Mouse (Mus musculus) myocyte (in vitro differentiated cells): ENCODE measurements at regions not wholly inside any gene's neighbourhood (a gene's known extent, or its start where the extent isn't known, plus 50 kb on each side); places are given as distances from the start of the nearest gene placed in this dataset.

Experiments
- H3K27me3 ChIP-seq: one replicate; pipeline ENCODE4 v1.6.1; 2011; ENCODE audit not compliant: control insufficient read depth, insufficient read depth, insufficient read length
- H3K36me3 ChIP-seq: one replicate; pipeline ENCODE4 v1.6.1; 2011; ENCODE audit not compliant: control insufficient read depth, insufficient read depth
- H3K4me2 ChIP-seq: one replicate; pipeline ENCODE4 v1.6.1; 2011; ENCODE audit warnings: low read depth, control low read depth
- H3K4me3 ChIP-seq: one replicate; pipeline ENCODE4 v1.5.1; 2011; ENCODE audit warnings: mild to moderate bottlenecking, control low read depth, moderate library complexity
- H3K79me2 ChIP-seq: one replicate; pipeline ENCODE4 v1.6.1; 2011; ENCODE audit not compliant: control insufficient read depth, insufficient read depth
- H3ac ChIP-seq: one replicate; pipeline ENCODE4 v1.6.1; 2011; ENCODE audit not compliant: control insufficient read depth, insufficient read length
- CEBPB ChIP-seq: IDR thresholded peaks from 2 replicates; pipeline ENCODE4 v1.6.1; 2011; ENCODE audit warnings: mild to moderate bottlenecking, moderate library complexity; ENCODE audit not compliant: poor library complexity, insufficient read depth, severe bottlenecking
- E2F4 ChIP-seq: IDR thresholded peaks from one replicate; pipeline ENCODE4 v1.6.1; 2011; ENCODE audit warnings: mild to moderate bottlenecking, control low read depth, moderate library complexity; ENCODE audit not compliant: insufficient read depth
- MAX ChIP-seq: IDR thresholded peaks from one replicate; pipeline ENCODE4 v1.6.1; 2011; ENCODE audit warnings: low read depth, mild to moderate bottlenecking, control low read depth
- MYOD1 ChIP-seq, 3 experiments: IDR thresholded peaks; one replicate each; pipeline ENCODE4 v1.6.1; 2011; ENCODE audit warnings: control low read depth in 2 of 3, low read depth in 2 of 3, mild to moderate bottlenecking in 2 of 3, moderate library complexity in 1 of 3; ENCODE audit not compliant: insufficient read length in 2 of 3, control insufficient read depth in 1 of 3
- MYOG ChIP-seq, 3 experiments: IDR thresholded peaks; one replicate each; pipeline ENCODE4 v1.6.1; 2011; ENCODE audit warnings: control low read depth in 2 of 3, low read depth in 2 of 3, mild to moderate bottlenecking in 2 of 3; ENCODE audit not compliant: insufficient read length in 2 of 3, control insufficient read depth in 1 of 3, insufficient read depth in 1 of 3
- POLR2A ChIP-seq: IDR thresholded peaks from one replicate; pipeline ENCODE4 v1.6.1; 2011; ENCODE audit warnings: low read depth, mild to moderate bottlenecking, control low read depth, moderate library complexity; ENCODE audit not compliant: insufficient read length
- POLR2AphosphoS2 ChIP-seq: IDR thresholded peaks from one replicate; pipeline ENCODE4 v1.6.1; 2011; ENCODE audit warnings: low read depth, control low read depth; ENCODE audit not compliant: insufficient read length
- REST ChIP-seq: IDR thresholded peaks from one replicate; pipeline ENCODE4 v1.6.1; 2011; ENCODE audit warnings: mild to moderate bottlenecking, control low read depth, moderate library complexity; ENCODE audit not compliant: insufficient read depth, insufficient read length
- SRF ChIP-seq: IDR thresholded peaks from one replicate; pipeline ENCODE4 v1.6.1; 2011; ENCODE audit warnings: low read depth; ENCODE audit not compliant: control insufficient read depth, insufficient read length
- TCF12 ChIP-seq: IDR thresholded peaks from one replicate; pipeline ENCODE4 v1.6.1; 2011; ENCODE audit warnings: mild to moderate bottlenecking, control low read depth; ENCODE audit not compliant: poor library complexity, insufficient read depth, severe bottlenecking
- TCF3 ChIP-seq: IDR thresholded peaks from one replicate; pipeline ENCODE4 v1.6.1; 2011; ENCODE audit warnings: low read depth, control low read depth; ENCODE audit not compliant: insufficient read length
- USF1 ChIP-seq: IDR thresholded peaks from one replicate; pipeline ENCODE4 v1.6.1; 2011; ENCODE audit warnings: low read depth, mild to moderate bottlenecking, control low read depth, moderate library complexity

GRCm38 (mm10) chr4:33640576-33641255 lies 283.7 kb upstream of the Cnr1 start:
- H3K36me3 ChIP-seq, result no peaks in the 10 kb centered on the region

GRCm38 (mm10) chr4:33641883-33642282 lies 282.5 kb upstream of the Cnr1 start:
- Histone ChIP-seq H3K79me2 (no peaks in the 10 kb centered on the region), H3K4me3 (no peak overlapping the region), H3K4me2 (no peak overlapping the region), H3K36me3 (no peaks in the 10 kb centered on the region), H3ac (no peak overlapping the region), H3K27me3 (no peaks in the 10 kb centered on the region)
- TF ChIP-seq SRF (no peak), MAX (no peak), TCF3 (no peak)

More at GRCm38 (mm10) chr4:33640576-33641255, 283.7 kb upstream of the Cnr1 start:
- Histone ChIP-seq H3K79me2 (no peaks in the 10 kb centered on the region), H3K4me2 (no peak overlapping the region), H3ac (no peak overlapping the region), H3K4me3 (no peak overlapping the region), H3K27me3 (no peaks in the 10 kb centered on the region)
- no peak for TF ChIP-seq REST
- no peak for TF ChIP-seq MAX
- TF ChIP-seq CEBPB, result no peak
- TF ChIP-seq E2F4, result no peak
- no peak for TF ChIP-seq POLR2A
- no peak for TF ChIP-seq POLR2AphosphoS2
- no peak for TF ChIP-seq MYOD1 (IDR thresholded peaks at IDR 0.05; ENCODE audit: control insufficient read depth in 1 of 3, insufficient read length in 2 of 3, low read depth in 2 of 3)
- no peak for TF ChIP-seq TCF12
- no peak for TF ChIP-seq MYOG (IDR thresholded peaks at IDR 0.05; ENCODE audit: control insufficient read depth in 1 of 3, insufficient read depth in 1 of 3, insufficient read length in 2 of 3, low read depth in 2 of 3)
- no peak for TF ChIP-seq SRF
- TF ChIP-seq TCF3, result no peak
- no peak for TF ChIP-seq USF1

- H3K27me3 ChIP-seq, result no peaks in the 10 kb centered on the region
- no peaks in the 10 kb centered on the region for H3K79me2 ChIP-seq
- no peak overlapping the region for H3K4me3 ChIP-seq
- no peaks in the 10 kb centered on the region for H3K36me3 ChIP-seq
- H3ac ChIP-seq, result no peak overlapping the region
- TF ChIP-seq SRF (no peak), TCF3 (no peak), TCF12 (no peak), MYOD1 (IDR thresholded peaks at IDR 0.05; ENCODE audit: control insufficient read depth in 1 of 3, insufficient read length in 2 of 3, low read depth in 2 of 3) (no peak), E2F4 (no peak), POLR2AphosphoS2 (no peak), USF1 (no peak), POLR2A (no peak), REST (no peak), MYOG (IDR thresholded peaks at IDR 0.05; ENCODE audit: control insufficient read depth in 1 of 3, insufficient read depth in 1 of 3, insufficient read length in 2 of 3, low read depth in 2 of 3) (no peak), CEBPB (no peak), MAX (no peak)
- H3K4me2 ChIP-seq, result no peak overlapping the region
These were observed 281.9 kb upstream of the Cnr1 start for GRCm38 (mm10) chr4:33642526-33642925.

GRCm38 (mm10) chr4:33645217-33645616 lies 279.2 kb upstream of the Cnr1 start:
- Histone ChIP-seq H3ac (no peak overlapping the region), H3K36me3 (no peaks in the 10 kb centered on the region), H3K4me2 (no peak overlapping the region), H3K27me3 (no peaks in the 10 kb centered on the region), H3K79me2 (no peaks in the 10 kb centered on the region), H3K4me3 (no peak overlapping the region)
- TF ChIP-seq CEBPB (no peak), MYOD1 (IDR thresholded peaks at IDR 0.05; ENCODE audit: control insufficient read depth in 1 of 3, insufficient read length in 2 of 3, low read depth in 2 of 3) (no peak), TCF3 (no peak), REST (no peak), USF1 (no peak), POLR2AphosphoS2 (no peak), E2F4 (no peak), TCF12 (no peak), MYOG (IDR thresholded peaks at IDR 0.05; ENCODE audit: control insufficient read depth in 1 of 3, insufficient read depth in 1 of 3, insufficient read length in 2 of 3, low read depth in 2 of 3) (no peak), POLR2A (no peak), SRF (no peak), MAX (no peak)

GRCm38 (mm10) chr4:33651292-33651691 lies 273.1 kb upstream of the Cnr1 start:
- H3K27me3 ChIP-seq, result no peaks in the 10 kb centered on the region
- no peaks in the 10 kb centered on the region for H3K36me3 ChIP-seq
- no peak overlapping the region for H3ac ChIP-seq
- H3K79me2 ChIP-seq, result no peaks in the 10 kb centered on the region
- H3K4me2 ChIP-seq, result no peak overlapping the region
- no peak overlapping the region for H3K4me3 ChIP-seq
- TF ChIP-seq POLR2AphosphoS2, result no peak
- TF ChIP-seq E2F4, result no peak
- TF ChIP-seq REST, result no peak
- TF ChIP-seq POLR2A, result no peak
- TF ChIP-seq MAX, result no peak
- no peak for TF ChIP-seq MYOD1 (IDR thresholded peaks at IDR 0.05; ENCODE audit: control insufficient read depth in 1 of 3, insufficient read length in 2 of 3, low read depth in 2 of 3)
- no peak for TF ChIP-seq USF1
- TF ChIP-seq MYOG (IDR thresholded peaks at IDR 0.05; ENCODE audit: control insufficient read depth in 1 of 3, insufficient read depth in 1 of 3, insufficient read length in 2 of 3, low read depth in 2 of 3), result no peak
- TF ChIP-seq CEBPB, result no peak
- TF ChIP-seq TCF3, result no peak
- TF ChIP-seq SRF, result no peak
